Mouse (Mus musculus) adipocyte (in vitro differentiated cells): ENCODE measurements around the gene Pkd1.

Source experiments
- DNase-seq: peaks from one replicate; pipeline ENCODE4 v3.0.0-alpha.2; 2016; ENCODE audit warnings: low spot score

Pkd1 gene

GRCm38 (mm10) chr17:24644875-24645721 is 95.5 kb downstream of the Pkd1 start:
- DNase-seq = no peak

- DNase-seq = no peak
Measured at GRCm38 (mm10) chr17:24645916-24646315, 96.3 kb downstream of the Pkd1 start.
